Mouse (Mus musculus): Measurements from ENCODE around the gene Olfr923. TPM values are rescaled to one million over a fixed set of nuclear protein-coding genes. Genes with fewer than 3 reads are reported as not detected.
"Not testable (repeated sequence)": the region's sequence is repeated elsewhere in the genome, so short reads cannot be mapped to it uniquely, and the experiment has no call there.

Gene Olfr923
- polyA plus RNA-seq (2012; rRNA removed), result not detected in 2 replicates

- Histone ChIP-seq H3K4me1 (ENCODE audit: control insufficient read depth, insufficient read depth, low read length) (no peaks in the 10 kb centered on the region), H3K4me3 (ENCODE audit: insufficient read depth, low read length) (no peak within 1 kb of the TSS), H3K27ac (ENCODE audit: insufficient read depth, low read length) (no peak within 1 kb of the TSS)
- TF ChIP-seq CTCF (IDR thresholded peaks at IDR 0.05; ENCODE audit: extremely low read depth, insufficient read depth, low read length) (no peak), POLR2A (IDR thresholded peaks at IDR 0.05; ENCODE audit: extremely low read depth, insufficient read depth, low read length) (no peak)
Observed at GRCm38 (mm10) chr9:38826245-38826644, at the start of gene Olfr923. Gene Olfr923, plus strand, starts transcription at chr9:38826545.

- Histone ChIP-seq H3K27ac (ENCODE audit: insufficient read depth, low read length) (no peak overlapping the region), H3K4me3 (ENCODE audit: insufficient read depth, low read length) (no peak overlapping the region), H3K4me1 (ENCODE audit: control insufficient read depth, insufficient read depth, low read length) (no peaks in the 10 kb centered on the region)
- no peak for TF ChIP-seq POLR2A (IDR thresholded peaks at IDR 0.05; ENCODE audit: extremely low read depth, insufficient read depth, low read length)
- no peak for TF ChIP-seq CTCF (IDR thresholded peaks at IDR 0.05; ENCODE audit: extremely low read depth, insufficient read depth, low read length)
Observed at GRCm38 (mm10) chr9:38792689-38793088, 33.7 kb upstream of the Olfr923 start.

DNA sequence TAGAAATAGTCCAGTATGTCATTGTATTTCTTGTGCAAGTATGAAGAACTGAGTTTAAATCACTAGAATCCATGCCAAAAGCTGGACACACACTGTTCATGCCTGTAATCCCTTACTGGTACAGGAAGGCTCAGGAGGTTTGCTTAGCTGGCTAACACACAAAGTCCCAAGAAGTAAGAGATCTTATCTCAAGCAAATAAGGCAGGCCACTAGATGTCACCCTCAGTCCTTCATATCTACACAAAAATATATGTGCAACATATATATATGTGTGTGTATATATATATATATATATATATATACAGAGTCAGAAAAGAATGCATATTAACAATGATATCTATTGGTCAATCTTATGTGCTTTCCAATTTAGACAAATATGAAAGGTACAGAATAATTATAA, 20.6 kb upstream of the Olfr923 start:
- Histone ChIP-seq H3K4me3 (ENCODE audit: insufficient read depth, low read length) (no peak overlapping the region), H3K4me1 (ENCODE audit: control insufficient read depth, insufficient read depth, low read length) (no peaks in the 10 kb centered on the region), H3K27ac (ENCODE audit: insufficient read depth, low read length) (no peak overlapping the region)
- no peak for TF ChIP-seq POLR2A (IDR thresholded peaks at IDR 0.05; ENCODE audit: extremely low read depth, insufficient read depth, low read length)
- TF ChIP-seq CTCF (IDR thresholded peaks at IDR 0.05; ENCODE audit: extremely low read depth, insufficient read depth, low read length), result no peak

- Histone ChIP-seq H3K4me3 (ENCODE audit: insufficient read depth, low read length) (no peak within 1 kb of the TSS), H3K27ac (ENCODE audit: insufficient read depth, low read length) (no peak within 1 kb of the TSS), H3K4me1 (ENCODE audit: control insufficient read depth, insufficient read depth, low read length) (no peaks in the 10 kb centered on the region)
- TF ChIP-seq CTCF (IDR thresholded peaks at IDR 0.05; ENCODE audit: extremely low read depth, insufficient read depth, low read length) (no peak), POLR2A (IDR thresholded peaks at IDR 0.05; ENCODE audit: extremely low read depth, insufficient read depth, low read length) (no peak)
Observed at GRCm38 (mm10) chr9:38814314-38814713, 12.0 kb upstream of the Olfr923 start, which contains the start of gene Olfr922. Gene Olfr922, plus strand, starts transcription at chr9:38814614.

GRCm38 (mm10) chr9:38815458-38815986, 10.8 kb upstream of the Olfr923 start:
- TF ChIP-seq CTCF (IDR thresholded peaks at IDR 0.05; ENCODE audit: extremely low read depth, insufficient read depth, low read length) (no peak), POLR2A (IDR thresholded peaks at IDR 0.05; ENCODE audit: extremely low read depth, insufficient read depth, low read length) (no peak)
- no peaks in the 10 kb centered on the region for H3K4me1 ChIP-seq (ENCODE audit: control insufficient read depth, insufficient read depth, low read length)
- H3K4me3 ChIP-seq (ENCODE audit: insufficient read depth, low read length), result no peak overlapping the region
- H3K27ac ChIP-seq (ENCODE audit: insufficient read depth, low read length), result no peak overlapping the region

DNA sequence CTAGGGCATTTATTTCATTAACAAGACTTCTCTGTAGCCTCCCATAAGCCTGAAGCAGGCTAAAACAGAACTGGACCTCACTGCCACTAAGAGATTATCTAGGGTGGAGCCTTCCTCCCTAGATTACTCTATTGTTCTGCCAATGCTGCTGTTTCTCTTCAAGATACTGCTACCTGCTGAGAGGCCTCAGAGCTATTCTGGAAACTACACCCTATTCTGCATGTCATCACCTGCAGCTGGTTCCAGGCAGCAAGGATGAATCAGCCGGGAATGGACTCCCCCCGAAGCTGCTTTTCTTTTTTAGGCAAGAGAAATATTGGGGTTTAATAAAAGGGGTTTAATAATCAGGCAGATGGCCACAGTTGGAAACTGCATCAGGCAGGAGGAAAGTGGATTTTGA, 6.7 kb downstream of the Olfr923 start:
- H3K4me3 ChIP-seq (ENCODE audit: insufficient read depth, low read length), result no peak overlapping the region
- no peak for TF ChIP-seq CTCF (IDR thresholded peaks at IDR 0.05; ENCODE audit: extremely low read depth, insufficient read depth, low read length)
- no peak for TF ChIP-seq POLR2A (IDR thresholded peaks at IDR 0.05; ENCODE audit: extremely low read depth, insufficient read depth, low read length)

DNA sequence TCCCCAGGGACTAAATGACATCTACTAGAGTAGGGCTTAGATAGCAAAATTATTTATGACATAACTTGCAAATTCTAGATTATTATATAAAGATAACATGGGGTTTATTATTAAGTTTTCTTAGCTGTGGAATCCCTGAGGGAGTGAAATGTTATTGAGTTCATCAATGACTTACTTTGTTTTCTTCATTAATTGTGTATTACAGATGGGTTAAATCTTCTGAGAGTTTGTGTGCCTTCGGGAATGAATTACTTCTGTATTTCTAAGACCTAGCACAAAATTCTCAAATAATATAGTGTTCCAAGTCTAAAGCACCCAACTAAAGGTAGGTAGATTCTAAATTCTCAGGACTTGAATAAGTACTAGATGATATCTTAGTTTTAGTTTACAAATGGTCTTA, 17.8 kb downstream of the Olfr923 start, which contains the start of gene Olfr924:
Olfr924 (plus strand) TSS at position 301 of the 400 bp plus-strand sequence.
- Histone ChIP-seq H3K4me3 (ENCODE audit: insufficient read depth, low read length) (no peak within 1 kb of the TSS), H3K4me1 (ENCODE audit: control insufficient read depth, insufficient read depth, low read length) (no peaks in the 10 kb centered on the region), H3K27ac (ENCODE audit: insufficient read depth, low read length) (no peak within 1 kb of the TSS)
- TF ChIP-seq CTCF (IDR thresholded peaks at IDR 0.05; ENCODE audit: extremely low read depth, insufficient read depth, low read length) (no peak), POLR2A (IDR thresholded peaks at IDR 0.05; ENCODE audit: extremely low read depth, insufficient read depth, low read length) (no peak)

More for the DNA sequence above, 6.7 kb downstream of the Olfr923 start:
- no peaks in the 10 kb centered on the region for H3K4me1 ChIP-seq (ENCODE audit: control insufficient read depth, insufficient read depth, low read length)
- H3K27ac ChIP-seq (ENCODE audit: insufficient read depth, low read length), result no peak overlapping the region

DNA sequence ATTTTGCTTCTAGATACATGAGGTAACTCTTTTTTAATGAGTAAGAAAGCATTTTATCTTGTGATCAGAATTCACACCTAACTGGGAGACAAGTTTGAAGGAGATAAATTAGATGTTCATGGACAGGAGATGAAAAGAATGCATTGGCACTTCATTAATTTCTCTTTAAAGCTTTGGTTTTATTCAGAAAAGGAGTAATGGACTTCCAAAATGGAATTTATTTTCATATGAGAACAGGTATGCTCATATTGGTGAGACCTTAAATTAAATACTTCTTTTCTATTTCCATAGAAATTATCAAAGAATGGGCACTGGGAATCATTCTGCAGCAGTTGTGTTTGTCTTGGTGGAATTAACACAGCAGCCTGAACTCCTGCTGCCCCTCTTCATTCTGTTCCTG, 28.4 kb downstream of the Olfr923 start, which contains the start of gene Olfr26:
Olfr26 (plus strand) TSS at position 301 of the 400 bp plus-strand sequence.
- no peaks in the 10 kb centered on the region for H3K4me1 ChIP-seq (ENCODE audit: control insufficient read depth, insufficient read depth, low read length)
- H3K27ac ChIP-seq (ENCODE audit: insufficient read depth, low read length), result no peak within 1 kb of the TSS
- no peak within 1 kb of the TSS for H3K4me3 ChIP-seq (ENCODE audit: insufficient read depth, low read length)
- TF ChIP-seq POLR2A (IDR thresholded peaks at IDR 0.05; ENCODE audit: extremely low read depth, insufficient read depth, low read length) (no peak), CTCF (IDR thresholded peaks at IDR 0.05; ENCODE audit: extremely low read depth, insufficient read depth, low read length) (no peak)

GRCm38 (mm10) chr9:38874880-38875279, 48.5 kb downstream of the Olfr923 start:
- not testable (repeated sequence) for H3K4me3 ChIP-seq (ENCODE audit: insufficient read depth, low read length); H3K4me1 ChIP-seq (ENCODE audit: control insufficient read depth, insufficient read depth, low read length); H3K27ac ChIP-seq (ENCODE audit: insufficient read depth, low read length)

- Histone ChIP-seq H3K27ac (ENCODE audit: insufficient read depth, low read length) (no peak within 1 kb of the TSS), H3K4me1 (ENCODE audit: control insufficient read depth, insufficient read depth, low read length) (no peaks in the 10 kb centered on the region), H3K4me3 (ENCODE audit: insufficient read depth, low read length) (no peak within 1 kb of the TSS)
- TF ChIP-seq POLR2A (IDR thresholded peaks at IDR 0.05; ENCODE audit: extremely low read depth, insufficient read depth, low read length) (no peak), CTCF (IDR thresholded peaks at IDR 0.05; ENCODE audit: extremely low read depth, insufficient read depth, low read length) (no peak)
Observed at GRCm38 (mm10) chr9:38876826-38877225, 50.5 kb downstream of the Olfr923 start, which contains the start of gene Olfr926. Gene Olfr926, plus strand, starts transcription at chr9:38877126.

Other genes starting within 250 kb of the Olfr923 start
- gene Olfr912, start 246.4 kb upstream of the Olfr923 start, polyA plus RNA-seq (2012; rRNA removed), result not detected in 2 replicates
- not detected in 2 replicates for gene Olfr913, start 233.8 kb upstream of the Olfr923 start, polyA plus RNA-seq (2012; rRNA removed)
- gene Olfr914, start 221.4 kb upstream of the Olfr923 start, polyA plus RNA-seq (2012; rRNA removed), result not detected in 2 replicates
- not detected in 2 replicates for gene Olfr916, start 166.7 kb upstream of the Olfr923 start, polyA plus RNA-seq (2012; rRNA removed)
- not detected in 2 replicates for gene Olfr917, start 160.7 kb upstream of the Olfr923 start, polyA plus RNA-seq (2012; rRNA removed)
- not detected in 2 replicates for gene Olfr918, start 151.9 kb upstream of the Olfr923 start, polyA plus RNA-seq (2012; rRNA removed)
- gene Olfr919, start 122.9 kb upstream of the Olfr923 start, polyA plus RNA-seq (2012; rRNA removed), result not detected in 2 replicates
- gene Vwa5a, start 108.3 kb upstream of the Olfr923 start, polyA plus RNA-seq (2012; rRNA removed), result 8.2 and 9.3 TPM in 2 replicates
- 0.17 and 0.21 TPM in 2 replicates for gene Olfr920, start 74.2 kb upstream of the Olfr923 start, polyA plus RNA-seq (2012; rRNA removed)
- gene Olfr921, start 53.5 kb upstream of the Olfr923 start, polyA plus RNA-seq (2012; rRNA removed), result not detected in 2 replicates
- not detected in 2 replicates for gene Olfr922, start 11.9 kb upstream of the Olfr923 start, polyA plus RNA-seq (2012; rRNA removed)
- not detected in 2 replicates for gene Olfr924, start 17.9 kb downstream of the Olfr923 start, polyA plus RNA-seq (2012; rRNA removed)
- gene Olfr26, start 28.5 kb downstream of the Olfr923 start, polyA plus RNA-seq (2012; rRNA removed), result not detected in 2 replicates
- not detected in 2 replicates for gene Olfr926, start 50.6 kb downstream of the Olfr923 start, polyA plus RNA-seq (2012; rRNA removed)
- not detected in 2 replicates for gene Olfr930, start 103.3 kb downstream of the Olfr923 start, polyA plus RNA-seq (2012; rRNA removed)
- not detected in 2 replicates for gene Olfr933, start 145.8 kb downstream of the Olfr923 start, polyA plus RNA-seq (2012; rRNA removed)
- not detected in 2 replicates for gene Olfr934, start 161.8 kb downstream of the Olfr923 start, polyA plus RNA-seq (2012; rRNA removed)
- gene Olfr935, start 173.1 kb downstream of the Olfr923 start, polyA plus RNA-seq (2012; rRNA removed), result not detected in 2 replicates
- not detected in 2 replicates for gene Olfr146, start 196.8 kb downstream of the Olfr923 start, polyA plus RNA-seq (2012; rRNA removed)
- gene Olfr937, start 238.4 kb downstream of the Olfr923 start, polyA plus RNA-seq (2012; rRNA removed), result not detected in 2 replicates

Data from cortical plate, adult 2 months (tissue).